Mouse (Mus musculus) erythroblast, embryonic 14.5 days (primary cell): Measurements from ENCODE around the gene Ppp1ca. TPM values are rescaled to one million over a fixed set of nuclear protein-coding genes. Genes with fewer than 3 reads are reported as not detected.

Experiments used
- H3K27me3 ChIP-seq: 2 replicates; pipeline ENCODE4 v1.6.1; 2012; ENCODE audit warnings: inconsistent platforms; ENCODE audit not compliant: control insufficient read depth
- H3K36me3 ChIP-seq: 2 replicates; pipeline ENCODE4 v1.6.1; 2012; ENCODE audit warnings: mild to moderate bottlenecking, inconsistent platforms; ENCODE audit not compliant: control insufficient read depth
- H3K4me1 ChIP-seq: 2 replicates; pipeline ENCODE4 v1.6.1; 2012; ENCODE audit warnings: inconsistent platforms; ENCODE audit not compliant: control insufficient read depth
- H3K4me3 ChIP-seq: replicated peaks from 2 replicates; pipeline ENCODE3; 2012; ENCODE audit warnings: moderate library complexity, mild to moderate bottlenecking, inconsistent platforms
- H3K9me3 ChIP-seq: 2 replicates; pipeline ENCODE4 v1.6.1; 2012; ENCODE audit warnings: low read length, inconsistent platforms, mixed read lengths; ENCODE audit not compliant: control insufficient read depth
- GATA1 ChIP-seq: IDR thresholded peaks from 2 replicates; pipeline ENCODE4 v1.6.1; 2012; ENCODE audit warnings: low read length, inconsistent platforms, mixed read lengths
- TAL1 ChIP-seq: IDR thresholded peaks from 3 replicates; pipeline ENCODE4 v1.6.1; 2012; ENCODE audit warnings: low read length, inconsistent platforms, mixed read lengths
- polyA plus RNA-seq: library from polyadenylated mRNA; stranded (reverse); fragments of >175 nt; gene quantifications from 2 replicates; pipeline ENCODE4 v1.2.3, GENCODE M21; 2012

The Ppp1ca gene
- polyA plus RNA-seq, 1 experiment: 42.7 TPM

- TF ChIP-seq TAL1: no peak
- TF ChIP-seq GATA1: no peak
- peaks cover 72% of the 10 kb centered on the region for H3K36me3 ChIP-seq
- no peak within 1 kb of the TSS for H3K4me3 ChIP-seq
- peaks cover 45% of the 10 kb centered on the region for H3K4me1 ChIP-seq
- H3K9me3 ChIP-seq: no peaks in the 10 kb centered on the region
- H3K27me3 ChIP-seq: no peaks in the 10 kb centered on the region
Observed at GRCm38 (mm10) chr19:4153232-4153654, 38.6 kb upstream of the Ppp1ca start, which contains the start of gene Ptprcap. TSS of gene Ptprcap (plus strand) at chr19:4153604.

GRCm38 (mm10) chr19:4154437-4155222, 37.2 kb upstream of the Ppp1ca start:
- Histone ChIP-seq H3K4me3 (no peak overlapping the region), H3K27me3 (no peaks in the 10 kb centered on the region), H3K9me3 (no peaks in the 10 kb centered on the region), H3K36me3 (peaks cover 85% of the 10 kb centered on the region), H3K4me1 (peaks cover 31% of the 10 kb centered on the region)
- TF ChIP-seq TAL1 (no peak), GATA1 (no peak)

- TF ChIP-seq GATA1: no peak
- no peak for TF ChIP-seq TAL1
- Histone ChIP-seq H3K4me1 (peaks cover 23% of the 10 kb centered on the region), H3K27me3 (no peaks in the 10 kb centered on the region), H3K4me3 (no peak overlapping the region), H3K36me3 (peaks cover 83% of the 10 kb centered on the region), H3K9me3 (no peaks in the 10 kb centered on the region)
Observed at GRCm38 (mm10) chr19:4155223-4156072, 36.4 kb upstream of the Ppp1ca start.

- Histone ChIP-seq H3K4me3 (no peak overlapping the region), H3K36me3 (peaks cover 82% of the 10 kb centered on the region), H3K9me3 (no peaks in the 10 kb centered on the region), H3K4me1 (peaks cover 26% of the 10 kb centered on the region), H3K27me3 (no peaks in the 10 kb centered on the region)
- TF ChIP-seq GATA1: no peak
- TF ChIP-seq TAL1: no peak
Observed at GRCm38 (mm10) chr19:4156073-4156579, 35.7 kb upstream of the Ppp1ca start.

- Histone ChIP-seq H3K4me1 (peaks cover 30% of the 10 kb centered on the region), H3K36me3 (peaks cover 84% of the 10 kb centered on the region), H3K4me3 (no peak overlapping the region), H3K27me3 (no peaks in the 10 kb centered on the region), H3K9me3 (no peaks in the 10 kb centered on the region)
- TF ChIP-seq GATA1 (no peak), TAL1 (no peak)
Observed at GRCm38 (mm10) chr19:4156771-4157170, 35.1 kb upstream of the Ppp1ca start.

GRCm38 (mm10) chr19:4159049-4159448, 32.8 kb upstream of the Ppp1ca start:
- no peaks in the 10 kb centered on the region for H3K9me3 ChIP-seq
- TF ChIP-seq GATA1 (no peak), TAL1 (no peak)
- H3K36me3 ChIP-seq: peaks cover 71% of the 10 kb centered on the region
- H3K27me3 ChIP-seq: no peaks in the 10 kb centered on the region
- H3K4me1 ChIP-seq: peaks cover 42% of the 10 kb centered on the region
- no peak overlapping the region for H3K4me3 ChIP-seq

- no peaks in the 10 kb centered on the region for H3K27me3 ChIP-seq
- peaks cover 51% of the 10 kb centered on the region for H3K4me1 ChIP-seq
- H3K4me3 ChIP-seq: peak within 1 kb of the TSS; percentile 81
- H3K36me3 ChIP-seq: peaks cover 41% of the 10 kb centered on the region
- no peaks in the 10 kb centered on the region for H3K9me3 ChIP-seq
- no peak for TF ChIP-seq TAL1
- no peak for TF ChIP-seq GATA1
Observed at GRCm38 (mm10) chr19:4162646-4163542, 29.0 kb upstream of the Ppp1ca start, which contains the start of gene Rps6kb2. TSS of gene Rps6kb2 (minus strand) at chr19:4163354.

- no peaks in the 10 kb centered on the region for H3K27me3 ChIP-seq
- H3K36me3 ChIP-seq: peaks cover 35% of the 10 kb centered on the region
- peaks cover 53% of the 10 kb centered on the region for H3K4me1 ChIP-seq
- TF ChIP-seq TAL1: no peak
- TF ChIP-seq GATA1: no peak
- peak overlapping the region; percentile 81 for H3K4me3 ChIP-seq
- no peaks in the 10 kb centered on the region; the same call in 1 of the 2 replicates for H3K9me3 ChIP-seq
Observed at GRCm38 (mm10) chr19:4163543-4163887, 28.4 kb upstream of the Ppp1ca start.
